Mouse (Mus musculus) monocyte, adult 5-6 weeks (primary cell): ENCODE measurements around the gene Zfp799. TPM values are rescaled to one million over a fixed set of nuclear protein-coding genes. Genes with fewer than 3 reads are reported as not detected.
A peak's percentile ranks its signal among the peaks of the same experiment; 100 is the strongest.

Experiments
- ATAC-seq: fragments of 153-309, 156-312 bp; replicated peaks from 2 replicates; pipeline ENCODE4 v1.8.0; 2017; ENCODE audit warnings: mild to moderate bottlenecking; ENCODE audit not compliant: low TSS enrichment, insufficient number of reproducible peaks, severe bottlenecking, poor library complexity, low FRiP score
- total RNA-seq: library from RNA; stranded (forward); fragments of 200-1000, 200-491, 200-594 nt; gene quantifications from 3 replicates; pipeline ENCODE4 v1.2.3, GENCODE M21; 2017

Gene Zfp799
- total RNA-seq, result 4.2 to 8.3 TPM (median 6.1 TPM) in 3 replicates

DNA sequence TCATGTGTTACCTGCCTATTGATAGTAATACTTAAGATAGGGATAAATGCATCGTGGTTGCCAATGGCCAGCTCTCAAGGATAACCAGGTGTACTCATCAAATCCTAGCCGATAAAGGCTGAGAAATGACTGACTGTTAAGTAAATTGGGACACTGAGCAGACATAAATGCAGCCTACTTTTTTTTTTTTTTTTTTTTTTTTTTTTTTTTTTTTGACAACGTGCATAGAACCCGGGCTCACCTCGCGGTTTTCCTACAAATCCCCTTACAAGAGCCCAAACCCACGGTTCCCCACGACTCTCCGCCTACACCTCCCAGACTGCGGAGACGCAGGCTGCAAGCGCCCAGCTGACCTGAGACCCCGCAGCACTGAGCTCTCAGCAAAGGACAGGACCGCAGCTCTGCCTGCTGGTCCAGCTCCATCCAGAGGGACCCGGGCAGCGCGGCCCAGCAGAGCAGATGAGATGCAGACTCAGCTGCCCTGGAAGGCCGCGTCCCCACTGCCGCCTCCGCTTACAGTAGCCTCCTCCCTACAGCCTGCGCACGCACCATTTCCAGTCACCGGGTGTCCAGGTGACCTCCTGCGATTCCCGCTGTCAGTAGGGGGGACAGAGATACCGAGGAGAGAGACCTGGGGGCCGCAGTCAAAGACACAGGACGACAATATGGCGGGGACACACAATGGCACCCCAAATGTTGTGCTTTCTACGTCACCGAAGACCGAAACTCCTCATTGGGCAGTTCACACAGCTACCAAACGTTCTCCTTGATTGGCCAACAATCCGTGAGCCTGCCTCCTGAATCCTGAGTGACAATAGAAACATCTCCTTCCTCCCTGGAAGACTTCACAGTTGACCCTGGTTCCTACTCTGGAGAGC lies at the start of gene Zfp799:
Gene Zfp799, minus strand, starts transcription at position 722 of the 878 bp plus-strand sequence.
- ATAC-seq, result peak; percentile 99

GRCm38 (mm10) chr17:32878773-32879172 lies 48.7 kb upstream of the Zfp799 start:
- ATAC-seq, result no peak

- no peak for ATAC-seq
These were observed 47.6 kb upstream of the Zfp799 start for GRCm38 (mm10) chr17:32877471-32878171.

DNA sequence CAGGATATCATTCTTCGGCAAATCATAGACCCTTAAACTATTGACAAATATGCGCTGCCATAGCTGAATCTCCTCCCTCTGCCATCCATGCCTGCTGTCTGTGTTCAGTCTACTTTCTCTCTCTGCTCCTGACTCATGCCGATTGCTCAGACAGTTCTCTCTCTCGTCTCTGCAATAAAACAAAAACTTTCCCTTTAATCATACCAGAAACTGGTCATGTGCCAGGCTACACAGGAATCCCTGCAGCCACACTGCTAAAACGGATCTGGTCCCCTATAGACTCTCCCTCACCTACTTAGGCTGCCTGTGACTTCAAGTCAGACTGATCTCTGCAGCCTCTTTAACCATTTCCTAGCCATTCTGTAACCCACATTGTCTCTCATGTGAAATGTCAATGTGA lies 42.6 kb upstream of the Zfp799 start:
- no peak for ATAC-seq

DNA sequence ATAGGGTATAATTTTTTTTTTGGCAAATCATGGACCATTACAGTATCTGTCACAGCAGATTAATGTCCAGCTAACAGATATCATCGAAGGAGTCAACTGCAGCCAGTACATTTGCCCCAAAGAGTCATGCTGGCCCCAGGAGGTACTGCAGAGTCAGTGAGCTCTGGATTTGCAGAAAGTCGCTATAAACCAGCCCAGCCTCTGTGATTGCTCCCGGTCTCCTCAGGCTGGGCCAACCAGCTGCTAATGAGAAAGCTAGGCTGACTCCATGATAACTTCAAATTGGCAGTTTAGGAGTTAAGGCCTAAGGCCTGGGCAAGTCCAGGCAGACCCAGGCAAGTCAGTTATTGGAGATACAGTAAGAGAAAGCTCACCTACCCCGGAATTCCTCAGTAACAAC lies 42.0 kb upstream of the Zfp799 start:
- ATAC-seq, result no peak

GRCm38 (mm10) chr17:32871483-32871882 lies 41.4 kb upstream of the Zfp799 start:
- no peak for ATAC-seq

GRCm38 (mm10) chr17:32867266-32867665 lies 37.2 kb upstream of the Zfp799 start:
- peak; percentile 40; the same call in 1 of the 2 replicates for ATAC-seq

GRCm38 (mm10) chr17:32856713-32857112 lies 26.7 kb upstream of the Zfp799 start:
- ATAC-seq, result 0 out of 2 replicates have a peak, but pooled peaks have one; percentile 47

GRCm38 (mm10) chr17:32851581-32851980 lies 21.5 kb upstream of the Zfp799 start:
- no peak for ATAC-seq

GRCm38 (mm10) chr17:32841388-32841787 lies 11.3 kb upstream of the Zfp799 start:
- no peak for ATAC-seq

DNA sequence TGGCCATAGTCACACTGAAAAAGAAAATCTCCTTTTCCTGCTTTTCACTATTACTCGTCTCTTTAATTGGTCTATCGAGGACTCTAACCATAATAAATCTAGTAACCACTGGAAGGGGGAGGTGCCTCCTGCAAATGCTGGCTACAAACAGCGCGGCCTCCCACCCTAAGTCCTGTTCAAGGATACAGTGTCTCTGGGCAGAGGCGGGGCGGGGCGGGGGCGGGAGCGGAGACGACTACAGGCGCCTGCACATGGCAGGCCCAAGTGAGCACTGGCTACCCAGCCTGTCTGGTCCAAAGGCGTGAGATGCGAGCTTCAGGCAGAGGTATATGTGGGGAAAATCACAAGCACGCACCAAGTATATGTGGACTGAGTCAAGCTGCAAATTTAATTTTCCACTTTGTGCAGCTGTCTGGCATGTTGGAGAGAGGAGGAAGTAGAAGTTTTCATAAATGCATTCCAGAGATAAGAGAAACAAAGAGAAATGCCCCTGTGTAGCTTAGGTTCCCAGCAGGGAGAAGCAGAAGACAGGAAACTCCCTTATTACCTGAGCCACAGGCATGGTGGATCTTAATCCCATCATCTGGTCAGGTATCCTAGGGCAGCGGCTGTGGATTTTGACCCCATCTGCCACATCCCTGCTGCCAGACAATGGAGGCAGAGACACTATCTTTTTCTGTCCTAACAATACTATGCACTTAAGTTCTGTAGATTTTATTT lies 9.2 kb upstream of the Zfp799 start:
- no peak for ATAC-seq

- ATAC-seq, result no peak
These were observed 339 bp upstream of the Zfp799 start for GRCm38 (mm10) chr17:32830418-32830782.

DNA sequence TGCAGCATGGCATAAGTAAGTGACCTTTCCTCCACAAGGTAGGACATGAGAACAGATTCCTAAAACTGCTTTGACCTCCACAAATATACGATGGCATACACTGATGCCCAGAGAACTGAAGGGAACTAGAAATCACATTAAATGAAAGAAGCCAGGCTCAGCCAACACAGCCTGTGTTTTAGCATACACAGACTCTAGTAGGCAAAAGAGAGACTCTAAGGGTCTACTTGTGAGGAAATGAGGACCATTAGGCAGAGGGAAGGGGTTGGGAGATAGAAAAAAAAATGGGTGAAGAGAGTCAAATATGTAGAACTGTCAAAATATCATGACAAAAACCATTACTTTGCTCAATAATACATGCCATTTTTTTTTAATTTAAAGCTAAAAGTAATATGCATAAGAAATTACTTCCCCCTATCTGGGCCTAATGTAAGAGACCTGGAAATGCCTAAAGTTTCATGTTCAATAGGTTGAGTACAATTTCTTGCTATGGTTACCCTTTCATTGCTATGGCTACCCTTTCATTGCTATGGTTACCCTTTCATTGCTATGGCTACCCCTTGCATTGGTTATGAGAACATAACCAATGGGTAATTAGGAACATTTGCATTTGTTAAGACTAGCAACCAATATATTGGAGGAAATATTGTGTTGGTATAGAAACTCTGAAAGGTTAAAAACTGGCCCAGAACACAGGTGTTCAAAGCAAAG lies 13.8 kb downstream of the Zfp799 start:
- no peak for ATAC-seq

- no peak for ATAC-seq
These were observed 15.9 kb downstream of the Zfp799 start for GRCm38 (mm10) chr17:32814136-32814535.

GRCm38 (mm10) chr17:32810648-32811047 lies 19.4 kb downstream of the Zfp799 start:
- ATAC-seq, result no peak

- ATAC-seq, result no peak
These were observed 20.3 kb downstream of the Zfp799 start, which contains the start of gene Zfp811 for GRCm38 (mm10) chr17:32809544-32810374. TSS of gene Zfp811 (minus strand) at chr17:32809931.

GRCm38 (mm10) chr17:32808921-32809320 lies 21.1 kb downstream of the Zfp799 start:
- ATAC-seq, result no peak

DNA sequence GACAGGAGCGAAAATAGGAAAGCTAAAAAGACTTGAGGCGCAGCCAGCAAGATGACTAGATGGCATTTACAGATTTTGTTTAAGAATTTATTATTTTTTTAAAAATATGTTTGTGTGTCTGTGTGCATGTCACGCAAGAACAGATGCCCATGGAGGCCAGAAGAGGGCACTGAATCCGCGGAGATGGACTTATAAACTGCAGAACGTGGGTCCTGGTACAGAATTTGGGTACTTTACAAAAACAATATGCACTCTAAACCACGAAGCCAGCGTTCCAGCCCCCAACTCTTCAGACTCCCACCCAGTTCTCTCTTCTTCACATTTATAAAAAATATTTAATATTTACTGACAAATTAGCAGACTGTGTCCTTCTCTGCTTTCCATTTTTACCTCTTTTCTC lies 40.8 kb downstream of the Zfp799 start:
- ATAC-seq, result no peak
